Mouse (Mus musculus) MEL (cell line): ENCODE measurements around the gene Klhdc2.

ENCODE experiments used
- CTCF ChIP-seq, 3 experiments: IDR thresholded peaks in 2 of 3; conservative IDR thresholded peaks in 1 of 3; 2 replicates each; pipeline ENCODE4 v1.5.1; 2011 to 2012; ENCODE audit warnings: low read length in 3 of 3, low read depth in 2 of 3, mild to moderate bottlenecking in 2 of 3, improper control_type of control experiment in 1 of 3, inconsistent platforms in 1 of 3, mixed read lengths in 1 of 3, moderate library complexity in 1 of 3; ENCODE audit not compliant: control insufficient read depth in 1 of 3, insufficient read depth in 1 of 3, poor library complexity in 1 of 3, severe bottlenecking in 1 of 3
- E2F4 ChIP-seq: IDR thresholded peaks from 2 replicates; pipeline ENCODE4 v1.6.1; 2011; ENCODE audit warnings: low read depth, low read length, improper control_type of control experiment, borderline replicate concordance
- EP300 ChIP-seq, 2 experiments: IDR thresholded peaks; 2 replicates each; pipeline ENCODE4 v1.6.1; 2011; ENCODE audit warnings: improper control_type of control experiment in 2 of 2, low read length in 2 of 2, low read depth in 1 of 2, mild to moderate bottlenecking in 1 of 2
- GABPA ChIP-seq: IDR thresholded peaks from 2 replicates; pipeline ENCODE4 v1.6.1; 2012; ENCODE audit warnings: low read depth, mild to moderate bottlenecking, inconsistent platforms, low read length, improper control_type of control experiment, moderate library complexity
- MAFK ChIP-seq: IDR thresholded peaks from 2 replicates; pipeline ENCODE4 v1.6.1; 2011; ENCODE audit warnings: low read depth, mild to moderate bottlenecking, low read length, improper control_type of control experiment, borderline replicate concordance
- MAX ChIP-seq: IDR thresholded peaks from 2 replicates; pipeline ENCODE4 v1.6.1; 2011; ENCODE audit warnings: low read length, improper control_type of control experiment
- MAZ ChIP-seq: IDR thresholded peaks from 2 replicates; pipeline ENCODE4 v1.6.1; 2012; ENCODE audit warnings: low read depth, mild to moderate bottlenecking, inconsistent platforms, low read length, improper control_type of control experiment
- POLR2A ChIP-seq, 2 experiments: IDR thresholded peaks; 2 replicates each; pipeline ENCODE4 v1.6.1; 2011 to 2012; ENCODE audit warnings: low read length in 2 of 2, mild to moderate bottlenecking in 2 of 2, control low read depth in 1 of 2, improper control_type of control experiment in 1 of 2, low read depth in 1 of 2, moderate library complexity in 1 of 2; ENCODE audit not compliant: control insufficient read depth in 1 of 2, insufficient read depth in 1 of 2, poor library complexity in 1 of 2
- ZNF384 ChIP-seq: IDR thresholded peaks from 2 replicates; pipeline ENCODE4 v1.6.1; 2012; ENCODE audit warnings: low read depth, mild to moderate bottlenecking, inconsistent platforms, low read length, improper control_type of control experiment

DNA sequence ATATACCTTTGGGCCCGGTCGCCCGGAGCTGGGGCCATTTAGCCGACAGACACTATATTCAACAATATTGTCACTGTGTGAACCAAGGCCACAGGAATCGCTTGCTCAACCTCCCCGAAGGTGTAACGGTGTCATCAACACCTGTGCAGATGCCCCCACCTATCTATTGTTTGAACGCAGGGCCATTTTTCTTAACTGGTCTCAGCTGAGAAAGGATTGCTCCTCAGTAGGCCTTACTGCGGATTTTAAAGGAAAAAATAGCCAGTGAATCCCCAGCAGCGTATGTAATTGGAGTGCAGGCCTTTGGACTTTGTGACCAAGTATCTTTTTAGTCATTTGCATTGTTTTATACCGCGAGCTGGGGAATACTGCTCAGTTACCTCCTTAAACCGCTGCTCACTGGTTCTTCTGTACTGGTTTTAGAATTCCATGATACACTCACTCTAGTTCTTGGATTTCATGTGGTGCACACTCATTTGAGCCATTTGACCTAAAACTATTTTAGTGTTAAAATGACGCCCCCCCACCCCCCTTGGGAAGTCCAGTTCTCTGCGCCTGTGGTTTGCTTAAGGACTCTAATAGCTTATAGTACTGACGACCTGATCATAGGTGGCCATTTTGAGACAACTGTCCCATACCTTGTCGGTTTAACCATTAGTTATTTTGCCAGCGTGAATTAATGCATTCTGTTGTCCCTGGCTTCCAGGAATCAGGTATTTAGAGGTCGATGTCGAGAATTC, 1.1 kb downstream of the Klhdc2 start:
- TF ChIP-seq CTCF (IDR thresholded peaks at IDR 0.05 in 2 of 3, conservative IDR thresholded peaks at IDR 0.05 in 1 of 3; ENCODE audit: control insufficient read depth in 1 of 3, insufficient read depth in 1 of 3, low read depth in 2 of 3, low read length in 3 of 3, poor library complexity in 1 of 3, severe bottlenecking in 1 of 3): no peak
- no peak for TF ChIP-seq MAX
- TF ChIP-seq POLR2A (IDR thresholded peaks at IDR 0.05; ENCODE audit: control insufficient read depth in 1 of 2, insufficient read depth in 1 of 2, low read depth in 1 of 2, low read length in 2 of 2, poor library complexity in 1 of 2): no peak
- no peak for TF ChIP-seq ZNF384
- no peak for TF ChIP-seq MAFK
- no peak for TF ChIP-seq GABPA
- TF ChIP-seq E2F4: no peak
- TF ChIP-seq EP300 (IDR thresholded peaks at IDR 0.05; ENCODE audit: low read depth in 1 of 2, low read length in 2 of 2): no peak
- TF ChIP-seq MAZ: 0 out of 2 replicates have a peak, but pooled peaks have one; percentile 20
